Mouse (Mus musculus) c-Kit-positive CD71-positive TER-119-negative erythroid progenitor cells, embryonic 14.5 days (primary cell): ENCODE results near the gene Pde4dip.

Experiments
- DNase-seq: peaks from one replicate; pipeline ENCODE4 v3.0.0-alpha.2; 2013; ENCODE audit warnings: low read depth

The Pde4dip gene

GRCm38 (mm10) chr3:97888168-97888901 lies at the start of gene Pde4dip:
Pde4dip (minus strand) TSS chr3:97888707.
- DNase-seq: no peak

GRCm38 (mm10) chr3:97937945-97938266 lies 49.4 kb upstream of the Pde4dip start:
- no peak for DNase-seq

GRCm38 (mm10) chr3:97937068-97937944 lies 48.8 kb upstream of the Pde4dip start:
- peak; percentile 59 for DNase-seq

DNA sequence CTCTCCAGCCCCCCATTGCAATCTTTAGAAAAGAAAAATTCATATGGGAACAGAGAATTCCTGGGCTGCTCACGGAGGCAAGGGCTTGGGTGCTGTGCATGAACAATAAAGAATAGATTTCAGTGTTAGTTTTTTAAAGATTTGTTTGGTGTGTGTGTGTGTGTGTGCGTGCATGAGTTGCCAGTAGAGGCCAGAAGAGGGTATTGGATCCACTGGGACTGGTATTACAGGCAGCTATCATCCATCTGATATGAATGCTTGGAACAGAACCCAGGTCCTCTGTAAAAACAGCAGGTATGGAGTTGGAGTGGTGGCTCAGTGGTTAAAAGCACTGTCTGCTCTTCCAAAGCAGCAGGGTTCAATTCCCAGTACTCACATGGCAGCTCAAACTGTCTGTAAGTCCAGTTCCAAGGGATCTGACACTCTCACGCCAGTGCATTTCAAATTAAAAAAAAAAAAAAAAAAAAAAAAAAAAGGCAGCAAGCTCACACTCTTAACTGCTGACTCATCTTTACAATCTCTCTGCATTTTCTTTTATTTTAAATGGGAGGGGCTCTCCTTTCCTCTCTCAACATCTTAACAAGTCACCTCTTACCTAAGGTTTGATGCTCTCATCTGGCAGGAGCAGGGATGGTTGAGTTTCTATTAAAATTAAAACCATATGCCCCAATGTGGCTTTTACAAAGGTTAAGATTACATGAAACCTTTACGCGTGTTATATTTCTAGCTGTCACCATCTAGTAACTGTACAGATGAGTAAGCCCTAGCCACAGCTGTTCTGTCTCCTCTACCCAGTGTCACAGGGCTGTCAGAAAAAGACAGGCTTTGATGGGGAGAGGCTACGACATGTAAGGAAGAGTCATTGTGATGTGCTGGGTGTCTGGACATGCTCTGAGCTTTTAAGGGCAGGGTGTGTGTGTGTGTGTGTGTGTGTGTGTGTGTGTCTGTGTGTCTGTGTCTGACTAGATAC lies 46.1 kb upstream of the Pde4dip start:
- DNase-seq: no peak

GRCm38 (mm10) chr3:97933811-97934210 lies 45.3 kb upstream of the Pde4dip start:
- DNase-seq: no peak

DNA sequence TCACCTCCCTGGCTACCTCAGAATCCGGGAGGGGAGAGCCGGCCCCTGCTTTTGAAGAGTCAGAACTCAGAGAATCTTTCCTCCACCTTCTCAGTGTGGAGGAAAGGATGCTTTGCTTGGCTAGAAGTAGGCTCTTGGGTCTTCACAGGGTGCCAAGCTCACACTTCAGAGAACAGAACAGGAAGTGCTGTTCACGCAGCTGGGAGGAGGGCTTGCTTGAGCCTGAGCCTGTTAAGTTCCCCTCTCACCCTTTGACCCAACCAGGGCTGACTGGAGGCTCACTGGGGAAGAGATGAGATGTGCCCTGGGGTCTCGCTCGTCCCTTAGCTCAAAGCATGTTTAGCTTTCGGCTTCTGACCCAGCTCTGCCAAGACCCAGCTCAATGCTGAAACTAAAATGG lies 44.7 kb upstream of the Pde4dip start:
- DNase-seq: no peak

- no peak for DNase-seq
Measured at GRCm38 (mm10) chr3:97932771-97933170, 44.3 kb upstream of the Pde4dip start.

- no peak for DNase-seq
Measured at GRCm38 (mm10) chr3:97932131-97932530, 43.6 kb upstream of the Pde4dip start.

GRCm38 (mm10) chr3:97931310-97931885 lies 42.9 kb upstream of the Pde4dip start:
- DNase-seq: no peak

DNA sequence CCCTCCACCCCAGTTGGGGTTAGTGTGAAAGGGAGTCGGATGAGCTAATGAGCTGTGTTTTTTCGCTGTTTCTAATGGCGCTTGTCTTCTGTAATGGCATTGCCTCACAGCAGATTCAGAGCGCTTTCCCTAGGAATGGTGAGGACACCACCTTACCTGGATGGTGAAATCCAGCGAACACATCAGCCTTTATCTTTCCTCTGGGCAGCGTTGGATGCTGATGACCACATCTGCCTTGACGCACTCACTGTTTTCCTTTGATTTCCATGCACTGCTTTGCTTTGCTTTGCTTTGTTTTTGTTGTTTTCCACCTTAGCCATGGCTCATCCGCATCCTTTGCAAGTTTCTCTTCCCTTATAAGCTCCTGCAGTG lies 42.3 kb upstream of the Pde4dip start:
- no peak for DNase-seq

DNA sequence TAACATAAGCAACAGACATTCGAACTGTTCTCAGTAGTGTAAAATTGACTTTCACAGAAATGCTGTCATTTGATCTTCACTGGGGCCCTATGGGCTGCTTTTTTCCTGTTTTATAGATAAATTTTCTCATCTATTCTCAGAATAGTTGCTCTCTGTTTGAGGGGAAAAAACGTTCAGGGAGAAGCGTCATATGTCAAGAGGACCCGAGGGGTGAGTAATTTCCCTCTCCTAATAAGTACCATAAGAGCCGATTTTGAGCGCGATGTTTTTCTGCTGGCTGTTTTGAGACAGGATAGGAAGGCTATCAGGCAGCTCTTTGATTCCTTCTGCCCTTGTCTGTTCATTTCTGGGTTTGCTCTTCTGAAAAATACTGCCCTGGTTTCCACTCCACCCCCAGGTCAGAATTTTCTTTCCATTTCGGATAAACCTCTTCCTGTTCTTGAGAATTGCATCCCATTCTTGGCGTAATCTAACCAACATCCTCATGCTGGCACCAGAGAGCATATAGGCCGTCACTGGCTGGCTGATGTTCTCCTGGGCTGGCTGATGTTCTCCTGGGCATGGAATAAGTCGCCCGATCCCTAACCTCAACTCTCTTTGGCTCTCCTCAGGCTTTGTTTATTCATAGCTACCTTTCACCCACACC lies 41.8 kb upstream of the Pde4dip start:
- peak; percentile 67 for DNase-seq

- DNase-seq: peak; percentile 88
Measured at GRCm38 (mm10) chr3:97928968-97929858, 40.7 kb upstream of the Pde4dip start.

GRCm38 (mm10) chr3:97927322-97927721 lies 38.8 kb upstream of the Pde4dip start:
- DNase-seq: no peak

DNA sequence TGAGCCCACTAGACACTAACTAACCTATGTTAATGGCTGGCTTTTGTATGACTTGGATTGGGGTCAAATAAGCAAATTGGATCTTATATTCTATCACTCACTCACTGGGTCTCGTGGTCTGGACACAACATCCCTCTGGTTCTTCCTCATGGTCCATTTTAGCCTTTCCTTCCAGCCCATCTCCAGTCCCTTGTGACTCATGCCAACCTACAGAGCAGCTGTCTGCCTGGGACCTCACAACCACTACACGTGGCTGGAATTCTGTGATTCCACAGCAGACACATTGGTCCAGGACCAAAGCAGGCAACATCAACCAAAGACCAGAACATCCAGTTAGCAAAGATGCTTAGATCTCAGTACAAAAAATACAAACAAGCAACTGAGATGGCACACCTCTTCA lies 36.7 kb upstream of the Pde4dip start:
- DNase-seq: no peak

DNA sequence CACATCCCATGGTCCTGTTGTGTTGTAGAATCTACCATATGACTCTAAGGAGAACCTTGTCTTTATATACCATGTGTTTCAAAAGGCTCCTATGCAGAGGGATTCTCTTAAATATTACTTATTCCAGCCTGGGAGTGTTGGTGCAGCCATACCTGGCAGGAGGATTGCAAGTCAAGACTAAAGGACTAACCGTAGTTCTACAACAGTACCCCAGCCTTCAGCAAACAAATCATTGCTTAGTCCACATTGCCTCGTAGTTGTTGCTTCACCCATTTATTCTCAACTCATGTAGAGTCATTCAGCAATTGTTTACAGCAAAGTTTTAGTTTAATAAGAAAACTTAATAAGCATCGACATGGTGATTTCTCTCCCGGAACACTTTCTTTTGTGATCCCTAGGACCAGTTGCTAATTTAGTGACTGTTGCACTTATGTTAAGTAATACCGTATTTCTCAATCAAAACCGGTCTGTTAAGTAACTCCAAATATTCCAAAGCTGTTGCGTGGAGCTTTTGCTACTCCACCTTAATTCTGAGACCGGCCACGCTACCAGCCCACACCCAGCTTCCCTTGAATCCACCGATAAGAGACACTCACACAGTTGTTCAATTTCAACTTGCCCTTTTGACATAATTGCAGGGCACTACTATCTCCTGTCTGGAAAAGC lies 30.5 kb upstream of the Pde4dip start:
- DNase-seq: no peak

DNA sequence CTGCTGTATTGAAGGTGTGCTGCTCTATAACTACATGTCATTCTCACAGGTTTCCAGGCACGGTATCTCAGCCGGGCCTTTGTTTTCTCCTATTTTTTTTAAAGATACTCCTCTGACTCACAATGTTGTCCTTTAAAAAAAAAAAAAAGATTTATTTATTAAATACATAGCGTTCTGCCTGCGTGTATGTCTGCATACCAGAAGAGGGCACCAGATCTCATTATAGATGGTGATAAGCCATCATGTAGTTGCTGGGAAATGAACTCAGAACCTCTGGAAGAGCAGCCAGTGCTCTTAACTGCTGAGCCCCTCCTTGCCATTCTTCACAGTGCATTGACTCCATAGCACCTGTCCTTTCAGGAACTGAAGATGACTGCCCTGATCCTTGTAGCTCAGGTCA lies 26.6 kb upstream of the Pde4dip start:
- no peak for DNase-seq

GRCm38 (mm10) chr3:97911093-97911492 lies 22.6 kb upstream of the Pde4dip start:
- DNase-seq: no peak

- DNase-seq: no peak
Measured at GRCm38 (mm10) chr3:97909737-97910136, 21.2 kb upstream of the Pde4dip start.

DNA sequence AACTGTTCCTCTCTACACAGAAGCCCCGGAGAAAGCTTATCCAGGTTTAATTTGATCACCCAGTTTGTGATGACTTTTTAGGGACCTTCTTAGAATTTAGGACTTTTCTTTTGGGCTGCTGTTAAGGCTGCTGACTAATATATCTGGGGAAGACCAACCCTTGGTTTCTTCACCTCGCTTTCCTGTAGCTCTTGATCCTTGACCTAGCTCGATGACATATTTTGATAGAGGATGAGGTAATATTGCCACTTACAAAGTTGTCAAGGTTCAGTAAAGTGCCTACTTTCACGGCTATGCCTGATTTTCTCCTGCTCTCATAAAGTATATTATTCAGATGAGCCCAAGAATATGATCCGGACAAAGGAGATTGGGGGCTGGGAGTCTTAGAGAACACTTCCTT lies 13.1 kb upstream of the Pde4dip start:
- no peak for DNase-seq
